Mouse (Mus musculus) erythroid progenitor cell, adult 5-6 weeks (primary cell): Measurements from ENCODE around the gene Rdh5. TPM values are rescaled to one million over a fixed set of nuclear protein-coding genes. Genes with fewer than 3 reads are reported as not detected.

Experiments used
- ATAC-seq: replicated peaks from 2 replicates; pipeline ENCODE4 v1.8.0; 2016; ENCODE audit warnings: moderate number of reproducible peaks, mild to moderate bottlenecking, moderate TSS enrichment, inconsistent platforms; ENCODE audit not compliant: poor library complexity, low FRiP score, severe bottlenecking
- total RNA-seq, 2 experiments: library from RNA; stranded (forward) in 1 of 2; stranded (reverse) in 1 of 2; fragments of 150-400 nt in 1 of 2; fragments of 186-747, 209-891 nt in 1 of 2; gene quantifications; 2 replicates each; pipeline versions ENCODE4 v1.2.3 to v1.2.4; 2015 to 2017; ENCODE audit warnings: low replicate concordance in 2 of 2

Gene Rdh5
- total RNA-seq (2015; ENCODE audit: low replicate concordance) (11.7 TPM in 1 of 2 replicates, not detected in the other), total RNA-seq (2017; ENCODE audit: low replicate concordance) (20.1 TPM in 1 of 2 replicates, not detected in the other)

DNA sequence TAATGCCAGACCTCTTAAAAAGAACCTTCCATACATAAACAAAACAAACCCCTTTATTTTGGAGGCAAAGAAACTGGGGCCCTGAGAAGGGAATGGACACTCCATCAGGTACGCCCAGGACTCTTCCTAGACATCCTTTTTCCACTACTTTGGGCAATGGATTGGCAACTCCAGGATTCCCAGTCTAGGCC is at the start of gene Rdh5:
Gene Rdh5 (minus strand): TSS at position 67 of the 191 bp plus-strand sequence.
- ATAC-seq, result no peak

DNA sequence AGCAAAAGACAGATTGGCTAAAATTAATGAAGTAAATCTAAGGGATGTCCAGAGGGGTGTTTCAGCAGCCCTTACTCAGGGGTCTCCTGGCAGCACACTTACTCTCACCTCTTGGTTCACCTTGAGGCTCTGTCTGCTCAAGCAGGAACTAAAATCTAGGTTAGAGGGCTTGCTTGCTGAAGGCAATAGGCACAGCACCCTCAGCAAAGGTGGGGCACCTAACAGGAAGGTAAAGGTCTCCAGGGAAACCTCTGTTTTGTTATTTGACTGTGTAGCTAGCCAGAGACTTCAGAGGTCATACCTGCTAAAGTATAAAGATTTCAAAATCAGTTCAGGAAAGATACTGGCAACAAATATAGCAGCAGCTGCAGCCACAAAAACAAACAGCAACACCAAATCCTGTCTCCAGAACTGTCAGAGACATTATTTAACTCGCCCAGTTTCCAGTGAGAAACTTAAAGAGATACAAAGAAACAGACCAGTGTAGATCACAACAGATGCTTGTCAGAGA is 48.1 kb upstream of the Rdh5 start:
- no peak for ATAC-seq

- no peak for ATAC-seq
Observed at GRCm38 (mm10) chr10:128968341-128968749, 45.7 kb upstream of the Rdh5 start.

DNA sequence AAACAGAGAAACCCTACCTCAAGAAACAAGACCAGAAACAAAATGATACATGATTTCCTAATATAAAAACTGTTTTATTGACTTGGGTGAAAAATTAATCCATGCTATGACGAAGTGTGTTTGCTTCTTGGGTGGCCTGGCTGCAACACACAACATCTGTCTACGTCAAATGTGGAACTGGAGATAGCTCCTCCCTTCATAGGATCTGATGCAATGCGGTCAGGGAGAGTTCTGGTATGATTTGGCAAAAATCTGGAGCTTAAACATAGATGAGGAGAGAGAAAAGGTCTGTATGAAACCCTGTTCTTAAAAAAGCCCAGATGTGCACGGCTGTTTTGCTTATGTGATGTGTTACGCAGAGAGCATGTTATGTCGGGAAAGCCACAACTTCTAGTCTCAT is 43.2 kb upstream of the Rdh5 start:
- ATAC-seq, result no peak

DNA sequence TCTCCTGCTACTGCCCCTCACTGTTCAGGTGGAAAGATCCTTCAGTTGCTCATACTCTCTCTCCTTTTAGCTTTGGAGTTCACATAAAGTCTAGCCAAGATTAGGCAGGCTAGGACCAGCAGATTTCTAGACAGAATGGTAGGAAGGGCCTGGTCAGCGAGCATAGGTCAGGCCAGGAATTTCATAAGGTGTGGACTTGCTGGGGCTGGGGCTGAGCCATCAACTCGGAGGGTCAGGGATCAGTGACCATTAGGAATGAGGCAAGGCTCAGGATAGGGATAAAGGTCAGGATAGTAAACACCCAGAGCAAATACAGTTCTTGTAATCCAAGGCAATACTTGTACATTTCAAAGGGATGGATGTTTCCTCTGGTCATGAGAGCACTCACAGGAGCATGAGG is 42.3 kb upstream of the Rdh5 start:
- ATAC-seq, result no peak

GRCm38 (mm10) chr10:128960590-128961584 is 38.2 kb upstream of the Rdh5 start, which contains the start of gene Mettl7b:
Gene Mettl7b, minus strand, starts transcription at chr10:128960988.
- no peak for ATAC-seq

DNA sequence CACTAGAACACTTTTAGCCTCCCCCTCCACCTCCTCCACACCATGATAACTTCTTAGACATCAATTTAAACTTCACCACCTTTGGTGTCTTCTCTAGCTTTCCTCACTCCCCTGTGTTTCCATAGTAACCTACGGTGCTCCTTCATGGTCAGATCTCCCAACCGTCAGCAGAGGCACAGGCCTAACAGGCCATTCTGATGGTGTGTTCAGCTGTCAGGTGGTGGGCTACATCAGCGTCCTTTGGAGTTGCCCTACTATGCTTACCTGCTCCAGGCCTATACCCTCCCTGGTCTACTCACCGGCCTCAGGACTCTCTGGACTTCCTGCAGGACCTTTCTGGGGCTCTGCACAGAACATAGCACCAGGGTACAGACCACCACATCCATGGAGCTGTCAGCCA is 37.5 kb upstream of the Rdh5 start:
- ATAC-seq, result no peak

DNA sequence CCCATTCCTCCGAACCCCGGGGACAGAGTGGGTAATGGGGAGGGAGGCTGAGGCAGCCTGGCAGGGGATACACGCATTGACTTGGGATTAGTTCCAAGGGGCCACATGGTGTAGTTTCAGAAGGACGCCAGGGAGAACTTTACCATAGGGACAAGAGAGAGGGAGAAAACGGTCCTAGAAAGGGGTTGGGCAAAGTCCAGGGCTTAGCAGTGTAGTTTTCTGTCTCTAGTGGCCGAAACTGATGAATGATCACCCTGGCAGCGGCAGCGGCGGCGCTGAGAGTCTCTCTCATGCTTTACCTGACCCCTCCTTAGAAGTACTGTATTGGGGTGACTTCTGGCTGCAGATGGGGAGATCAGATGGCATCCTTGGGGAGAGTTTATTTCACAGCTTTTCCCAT is 35.7 kb upstream of the Rdh5 start:
- ATAC-seq, result no peak

DNA sequence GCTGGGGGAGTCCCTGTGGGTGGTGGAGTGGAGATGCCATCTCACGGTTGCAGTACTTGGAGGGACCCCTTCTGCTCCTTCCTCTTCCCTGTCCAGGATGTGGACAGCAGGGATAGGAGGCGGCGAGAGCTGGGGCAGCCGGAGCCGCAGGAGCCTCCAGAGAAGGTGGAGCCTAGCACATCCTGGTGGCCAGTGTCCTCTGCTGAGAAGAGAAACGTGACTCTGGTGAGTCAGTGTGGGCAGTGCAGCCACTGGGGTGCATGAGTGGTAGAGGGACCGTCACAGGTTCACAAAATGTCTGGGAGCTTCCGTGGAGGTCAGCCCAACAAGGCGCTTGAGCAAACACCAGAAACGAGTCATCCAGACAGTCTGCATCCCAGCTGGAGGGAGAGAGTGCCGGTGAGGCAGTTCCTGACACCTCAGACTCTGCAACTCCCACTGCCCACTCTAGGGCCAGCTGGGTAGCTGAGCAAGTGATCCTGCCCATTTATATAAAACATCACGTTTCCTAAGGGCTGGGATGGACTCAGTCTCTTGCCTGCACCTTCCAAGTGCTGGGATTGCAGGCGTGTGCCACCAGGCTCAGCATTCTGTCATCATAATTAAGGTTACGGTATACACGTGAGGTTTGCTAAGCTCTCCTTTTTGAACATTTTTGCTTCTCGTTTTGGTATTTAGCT is 27.7 kb upstream of the Rdh5 start:
- no peak for ATAC-seq

DNA sequence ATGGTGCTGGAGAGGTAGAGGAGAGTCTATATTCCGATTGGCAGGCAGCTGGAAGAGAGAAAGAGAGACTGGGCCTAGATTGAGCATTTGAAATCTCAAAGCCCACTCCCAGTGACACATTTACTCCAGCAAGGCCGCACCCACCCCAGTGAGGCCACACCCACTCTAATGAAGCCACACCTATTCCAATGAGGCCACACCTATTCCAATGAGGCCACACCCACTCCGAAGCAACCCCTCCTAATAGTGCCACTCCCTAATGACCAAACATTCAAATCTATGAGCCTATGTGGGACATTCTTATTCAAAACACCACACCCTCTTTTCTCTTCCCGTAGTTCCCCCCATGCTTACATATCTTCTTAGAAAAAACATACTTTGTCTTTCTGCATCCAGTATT is 24.8 kb upstream of the Rdh5 start:
- no peak for ATAC-seq

DNA sequence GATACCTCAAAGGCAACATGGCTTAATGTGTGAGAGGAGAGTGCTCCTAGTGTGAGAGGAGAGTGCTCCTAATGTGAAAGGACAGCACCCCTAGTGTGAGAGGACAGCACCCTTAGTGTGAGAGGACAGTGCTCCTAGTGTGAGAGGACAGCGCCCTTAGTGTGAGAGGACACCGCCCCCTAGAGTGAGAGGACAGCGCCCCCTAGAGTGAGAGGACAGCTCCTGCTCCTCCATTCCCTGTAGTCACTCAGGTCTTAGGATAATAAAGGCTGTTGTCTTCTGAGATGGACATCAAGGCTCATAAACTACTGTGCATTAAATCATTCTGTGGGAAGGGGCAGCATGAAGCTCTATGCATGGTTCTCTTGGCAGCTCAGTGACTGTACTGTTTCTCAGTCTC is 23.0 kb upstream of the Rdh5 start:
- no peak for ATAC-seq

DNA sequence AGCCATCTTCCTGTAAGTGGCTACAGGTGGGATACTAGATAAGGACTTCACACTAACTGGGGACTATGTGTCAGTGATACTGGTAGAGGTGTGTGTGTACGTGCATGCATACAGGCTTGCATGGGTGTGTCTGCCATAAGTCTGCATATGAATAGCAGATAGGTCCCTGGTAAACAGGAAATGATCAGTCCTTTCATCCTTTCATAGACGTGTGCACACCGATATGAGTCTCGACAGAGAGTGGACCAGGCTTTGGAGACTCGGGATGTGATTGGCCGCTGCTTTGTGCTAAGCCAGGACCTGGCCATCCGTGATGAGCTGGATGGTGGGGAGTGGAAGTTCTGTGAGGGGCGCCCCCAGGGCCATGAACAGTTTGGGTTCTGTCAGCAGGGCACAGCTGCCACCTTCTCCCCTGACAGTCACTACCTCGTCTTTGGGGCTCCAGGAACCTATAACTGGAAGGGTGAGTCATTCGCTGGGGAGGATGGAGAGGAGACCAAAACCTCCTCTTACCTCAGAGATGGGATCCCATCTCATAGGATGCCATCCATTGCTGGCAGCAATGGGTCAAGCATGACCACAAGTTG is 17.9 kb upstream of the Rdh5 start:
- ATAC-seq, result no peak

- no peak for ATAC-seq
Observed at GRCm38 (mm10) chr10:128938974-128939373, 16.3 kb upstream of the Rdh5 start.

DNA sequence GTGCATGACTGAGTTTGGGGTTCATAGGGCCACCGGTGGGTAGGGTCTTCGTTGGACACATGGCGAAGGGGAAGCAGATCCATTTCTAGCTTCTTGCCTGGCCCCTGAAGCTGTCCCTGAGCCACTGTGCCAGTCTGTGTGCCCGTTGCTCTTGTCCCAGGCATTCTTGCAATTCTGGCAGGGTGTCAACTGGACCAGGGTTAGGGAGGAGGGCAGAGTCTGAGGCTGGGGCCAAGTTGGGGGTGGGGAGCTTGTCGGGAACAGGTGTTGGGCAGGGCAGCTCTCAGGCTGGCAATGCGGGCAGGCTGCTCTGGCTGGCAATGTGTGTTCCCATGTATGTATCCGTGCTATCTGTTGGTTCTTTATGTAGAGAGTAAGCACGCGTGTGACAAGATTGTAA is 15.8 kb upstream of the Rdh5 start:
- ATAC-seq, result no peak

- ATAC-seq, result no peak
Observed at GRCm38 (mm10) chr10:128937756-128938390, 15.2 kb upstream of the Rdh5 start.

DNA sequence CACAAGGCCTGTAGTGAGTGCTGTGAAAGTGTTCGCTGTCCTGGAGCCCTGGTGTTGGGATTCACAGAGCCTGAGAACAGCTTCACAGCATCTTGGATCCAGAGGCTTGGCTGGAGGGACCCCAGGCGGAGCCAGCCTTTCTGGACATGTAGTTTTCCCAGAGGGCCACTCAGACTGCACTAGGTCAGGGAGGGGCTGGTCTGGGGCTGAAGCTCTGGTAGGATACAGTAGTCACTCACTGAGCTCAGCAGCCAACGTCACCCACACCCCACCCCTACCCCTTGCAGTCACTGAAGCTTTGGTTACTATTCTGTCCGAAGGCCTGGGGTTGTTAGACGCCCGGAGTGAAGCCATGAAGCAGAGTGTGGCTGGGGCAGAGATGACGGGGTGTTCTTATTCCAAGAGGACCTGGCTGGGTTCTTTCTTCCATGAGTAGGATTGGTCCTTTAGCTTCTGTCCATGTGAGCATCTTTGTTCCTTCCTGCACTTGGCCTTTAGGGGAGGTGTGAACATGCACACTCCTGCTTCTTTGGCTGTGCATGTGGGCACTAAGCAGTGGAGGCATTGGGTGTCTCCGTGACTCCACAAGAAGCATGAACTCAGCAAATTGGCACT is 13.2 kb upstream of the Rdh5 start:
- no peak for ATAC-seq

DNA sequence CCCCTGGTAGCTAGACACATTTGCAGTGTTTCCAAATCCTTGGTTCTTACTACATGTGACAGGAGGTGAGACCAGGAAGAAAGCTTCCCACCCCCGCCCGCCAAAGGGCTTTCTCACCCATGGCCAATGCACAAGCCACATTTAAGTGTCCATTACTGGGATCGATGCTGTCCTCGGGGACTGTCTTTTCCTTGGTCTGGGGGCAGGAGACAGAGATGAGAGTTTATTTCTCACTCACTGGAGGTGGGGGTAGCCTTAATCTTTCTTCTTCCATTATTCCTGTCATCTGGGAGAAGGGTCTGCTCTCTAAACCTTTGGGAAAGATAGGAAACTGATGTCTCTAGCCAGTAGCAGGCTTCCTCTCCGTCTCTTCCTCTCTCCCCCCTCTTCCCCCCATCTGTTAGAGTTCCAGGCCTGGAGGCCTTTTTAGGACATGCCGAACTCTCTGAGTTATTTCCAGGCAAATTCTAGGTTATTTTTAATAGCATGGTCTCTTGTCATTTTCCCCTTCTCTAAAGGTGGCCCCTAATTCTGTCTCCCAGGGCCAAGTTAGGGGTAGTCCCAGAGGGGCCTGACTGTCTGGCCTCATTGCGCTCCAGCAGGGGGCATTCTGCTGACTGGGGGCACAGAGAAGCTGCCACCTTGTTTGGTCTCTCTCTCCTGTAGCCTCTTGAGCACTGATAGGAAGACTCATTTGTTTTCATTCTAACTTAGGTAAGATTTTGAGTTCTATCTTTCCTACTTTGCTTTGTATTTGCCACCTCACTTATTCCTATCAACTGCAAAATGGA is 12.5 kb upstream of the Rdh5 start:
- ATAC-seq, result no peak

GRCm38 (mm10) chr10:128933976-128934721 is 11.5 kb upstream of the Rdh5 start:
- ATAC-seq, result no peak
